Mouse (Mus musculus) left cerebral cortex, postnatal 25 days (tissue): ENCODE measurements at regions not wholly inside any gene's neighbourhood (a gene's known extent, or its start where the extent isn't known, plus 50 kb on each side); places are given as distances from the start of the nearest gene placed in this dataset.
A peak's percentile ranks its signal among the peaks of the same experiment; 100 is the strongest.

Source experiments
- DNase-seq, 2 experiments: peaks; one replicate each; pipeline ENCODE4 v3.0.0; 2022; ENCODE audit warnings: low spot score in 2 of 2, mixed read lengths in 1 of 2
- intact Hi-C: fragments of 180-260 bp; cut with DNase I; formaldehyde crosslinking; loops from one replicate; pipeline ENCODE4 v1.15.1; 2025

GRCm38 (mm10) chr7:62924585-62925331 lies 101.3 kb upstream of the A26c2 start:
- peak; percentile 58 to 64 for DNase-seq
- intact Hi-C loops = loop anchor here (1.0 to 5.0 kb wide), 4 partner anchors 178 to 813 kb away; no protein-coding TSS in a partner anchor

DNA sequence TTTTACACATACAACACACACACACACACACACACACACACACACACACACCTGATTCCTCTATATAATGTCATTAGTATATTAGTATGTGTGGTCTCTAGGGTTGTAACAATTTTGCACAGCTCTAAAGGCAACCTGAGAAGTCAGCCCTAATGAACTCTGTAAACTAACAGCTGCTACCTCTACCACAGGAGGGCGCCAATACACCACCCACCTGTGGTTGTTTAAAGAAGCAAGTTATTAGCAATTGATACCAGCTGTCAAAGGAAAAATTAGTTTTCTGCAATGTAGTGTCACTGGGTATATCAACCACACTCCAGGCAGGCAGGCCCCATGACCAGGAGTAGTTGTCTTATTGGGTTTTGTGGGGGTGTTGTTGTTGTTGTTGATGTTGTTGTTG lies 98.8 kb upstream of the A26c2 start:
- DNase-seq = peak; percentile 39 to 57
- intact Hi-C loops = loop anchor here (5.0 kb wide), 2 partner anchors 180 to 815 kb away; no protein-coding TSS in a partner anchor

GRCm38 (mm10) chr7:62894337-62894736 lies 70.9 kb upstream of the A26c2 start:
- DNase-seq = peak in 1 of 2 experiments; percentile 11
- intact Hi-C loops = no loop called here

GRCm38 (mm10) chr7:62877033-62877432 lies 53.6 kb upstream of the A26c2 start:
- DNase-seq = peak; percentile 26 to 50
- intact Hi-C loops = loop anchor here (2.0 kb wide), 1 partner anchor 442 kb away; no protein-coding TSS in a partner anchor
